Mouse (Mus musculus) intestine, embryonic 16.5 days (tissue): ENCODE results near the gene Plxdc1. TPM values are rescaled to one million over a fixed set of nuclear protein-coding genes. Genes with fewer than 3 reads are reported as not detected.

Source experiments
- ATAC-seq: fragments of 200-750 bp; cut with Nextera tagmentation; 2 replicates; pipeline ENCODE4 v1.8.0; 2017; ENCODE audit warnings: moderate TSS enrichment, moderate library complexity
- H3K27ac ChIP-seq: fragments of 300-500 bp; sonication (generic); 2 replicates; pipeline ENCODE4 v1.5.1; 2014; ENCODE audit warnings: mild to moderate bottlenecking, low read length
- H3K27me3 ChIP-seq: fragments of 300-500 bp; sonication (generic); replicated peaks from 2 replicates; pipeline ENCODE4 v1.6.1; 2014; ENCODE audit warnings: low read length, control low read depth, mixed read lengths; ENCODE audit not compliant: control insufficient read depth, insufficient read depth
- H3K36me3 ChIP-seq: fragments of 300-500 bp; sonication (generic); 2 replicates; pipeline ENCODE4 v1.6.1; 2014; ENCODE audit warnings: low read length, control low read depth; ENCODE audit not compliant: control insufficient read depth, insufficient read depth
- H3K4me1 ChIP-seq: fragments of 300-500 bp; sonication (generic); 2 replicates; pipeline ENCODE4 v1.6.1; 2014; ENCODE audit warnings: low read length, control low read depth, mixed read lengths; ENCODE audit not compliant: control insufficient read depth, insufficient read depth
- H3K4me2 ChIP-seq: fragments of 300-500 bp; sonication (generic); 2 replicates; pipeline ENCODE4 v1.6.1; 2014; ENCODE audit warnings: low read depth, low read length, control low read depth
- H3K4me3 ChIP-seq: fragments of 300-500 bp; sonication (generic); 2 replicates; pipeline ENCODE4 v1.5.1; 2014; ENCODE audit warnings: mild to moderate bottlenecking, low read length
- H3K9ac ChIP-seq: fragments of 300-500 bp; sonication (generic); 2 replicates; pipeline ENCODE4 v1.6.1; 2014; ENCODE audit warnings: low read depth, low read length
- H3K9me3 ChIP-seq: fragments of 300-500 bp; sonication (generic); 2 replicates; pipeline ENCODE4 v1.6.1; 2016; ENCODE audit warnings: low read length, control low read depth; ENCODE audit not compliant: control insufficient read depth
- WGBS: fragments of 180-500 bp; shearing (Covaris S2); extraction: QIAGEN DNeasy Blood & Tissue Kit; methylation state at CpG from one replicate; pipeline ENCODE4 v1.1.7; 2014; 5-methylcytosine and 5-hydroxymethylcytosine counted together
- polyA plus RNA-seq: library from polyadenylated mRNA; unstranded; fragments of >200 nt; fragmentation: Nextera tagmentation; extraction: Ambion mirVana; gene quantifications from 2 replicates; pipeline ENCODE4 v1.2.1, GENCODE M21; 2015

Gene Plxdc1
- polyA plus RNA-seq, 1 experiment from 2014 or later, result 0.65 TPM

GRCm38 (mm10) chr11:97983983-97984382, 2.3 kb downstream of the Plxdc1 start:
- Histone ChIP-seq H3K4me1 (peaks cover 7% of the 10 kb centered on the region), H3K9me3 (no peaks in the 10 kb centered on the region), H3K27ac (no peak overlapping the region), H3K36me3 (no peaks in the 10 kb centered on the region), H3K4me2 (no peak overlapping the region), H3K4me3 (no peak overlapping the region), H3K9ac (no peak overlapping the region), H3K27me3 (peaks cover 18% of the 10 kb centered on the region)
- whole genome bisulfite sequencing, result 72% methylated on average over 1 of the region's 1 CpGs
- no peak for ATAC-seq

DNA sequence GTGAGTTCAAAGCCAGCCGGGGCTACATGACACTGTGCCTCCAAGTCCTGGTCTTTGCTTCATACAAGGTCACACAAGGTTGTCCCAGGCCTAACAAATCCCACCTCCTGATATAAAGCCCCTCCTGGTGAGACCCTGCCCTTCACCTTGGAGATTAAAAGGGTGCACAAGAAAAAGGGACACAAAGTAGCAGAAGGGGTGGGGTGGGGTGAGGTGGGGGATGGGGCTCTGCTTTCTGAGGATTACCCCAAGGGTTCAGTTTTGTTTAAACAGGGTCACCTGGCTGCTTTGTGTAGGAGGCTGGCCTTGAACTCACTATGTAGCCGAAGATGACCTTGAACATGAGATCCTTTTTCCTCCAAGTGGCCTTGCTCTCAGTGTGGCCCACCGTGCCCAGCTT, 2.7 kb downstream of the Plxdc1 start:
- no peak overlapping the region for H3K9ac ChIP-seq
- no peak overlapping the region for H3K27ac ChIP-seq
- H3K4me1 ChIP-seq, result peaks cover 7% of the 10 kb centered on the region
- no peaks in the 10 kb centered on the region for H3K9me3 ChIP-seq
- H3K36me3 ChIP-seq, result no peaks in the 10 kb centered on the region
- H3K27me3 ChIP-seq, result peaks cover 18% of the 10 kb centered on the region
- ATAC-seq, result no peak
- no peak overlapping the region for H3K4me2 ChIP-seq
- 79% methylated on average over 3 of the region's 3 CpGs for WGBS
- no peak overlapping the region for H3K4me3 ChIP-seq

DNA sequence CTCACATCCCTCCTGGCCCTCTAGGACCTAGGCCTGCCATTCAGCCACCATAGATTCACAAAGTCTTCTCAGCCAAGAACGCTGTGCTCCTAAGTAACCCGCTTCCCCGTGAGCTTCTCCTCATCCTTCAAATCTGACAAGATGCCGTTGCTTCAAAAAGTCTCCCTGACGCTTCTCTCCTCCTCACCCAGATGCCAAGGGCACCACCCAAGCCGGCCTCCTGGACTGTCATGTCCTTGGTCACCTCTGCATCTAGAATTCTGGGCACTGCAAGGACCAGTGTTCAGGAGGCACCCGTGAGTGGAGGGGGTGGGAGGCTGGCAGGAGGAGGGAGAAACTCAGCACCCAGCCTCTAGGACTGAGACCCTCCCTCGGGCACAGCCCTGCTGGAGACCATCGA, 3.5 kb downstream of the Plxdc1 start:
- H3K9ac ChIP-seq, result no peak overlapping the region
- H3K4me2 ChIP-seq, result no peak overlapping the region
- peaks cover 7% of the 10 kb centered on the region for H3K4me1 ChIP-seq
- ATAC-seq, result no peak
- H3K27ac ChIP-seq, result no peak overlapping the region
- 82% methylated on average over 9 of the region's 9 CpGs for WGBS
- no peaks in the 10 kb centered on the region for H3K36me3 ChIP-seq
- H3K9me3 ChIP-seq, result no peaks in the 10 kb centered on the region
- no peak overlapping the region for H3K4me3 ChIP-seq
- peaks cover 18% of the 10 kb centered on the region for H3K27me3 ChIP-seq

GRCm38 (mm10) chr11:97980531-97980966, 5.7 kb downstream of the Plxdc1 start:
- Histone ChIP-seq H3K4me1 (no peaks in the 10 kb centered on the region), H3K9ac (no peak overlapping the region), H3K4me3 (no peak overlapping the region), H3K4me2 (no peak overlapping the region), H3K27ac (no peak overlapping the region), H3K9me3 (no peaks in the 10 kb centered on the region), H3K27me3 (peaks cover 10% of the 10 kb centered on the region), H3K36me3 (no peaks in the 10 kb centered on the region)
- 66% methylated on average over 9 of the region's 9 CpGs for WGBS
- ATAC-seq, result no peak

- no peaks in the 10 kb centered on the region for H3K9me3 ChIP-seq
- no peaks in the 10 kb centered on the region for H3K4me1 ChIP-seq
- 0 out of 2 replicates have a peak, but pooled peaks cover 4% of the 10 kb centered on the region for H3K27me3 ChIP-seq
- no peak overlapping the region for H3K27ac ChIP-seq
- no peak for ATAC-seq
- H3K4me3 ChIP-seq, result no peak overlapping the region
- H3K36me3 ChIP-seq, result no peaks in the 10 kb centered on the region
- no peak overlapping the region for H3K4me2 ChIP-seq
- WGBS, result 66% methylated on average over 10 of the region's 10 CpGs
- no peak overlapping the region for H3K9ac ChIP-seq
Observed at GRCm38 (mm10) chr11:97979824-97980495, 6.3 kb downstream of the Plxdc1 start.

GRCm38 (mm10) chr11:97978392-97978791, 7.9 kb downstream of the Plxdc1 start:
- Histone ChIP-seq H3K4me3 (no peak overlapping the region), H3K4me2 (no peak overlapping the region), H3K27me3 (no peaks in the 10 kb centered on the region), H3K9ac (no peak overlapping the region), H3K9me3 (no peaks in the 10 kb centered on the region), H3K36me3 (no peaks in the 10 kb centered on the region), H3K27ac (no peak overlapping the region), H3K4me1 (no peaks in the 10 kb centered on the region)
- no peak for ATAC-seq
- 78% methylated on average over 13 of the region's 13 CpGs for WGBS

- Histone ChIP-seq H3K4me2 (no peak overlapping the region), H3K9ac (no peak overlapping the region), H3K4me3 (no peak overlapping the region), H3K27me3 (no peaks in the 10 kb centered on the region), H3K4me1 (no peaks in the 10 kb centered on the region), H3K9me3 (no peaks in the 10 kb centered on the region), H3K36me3 (no peaks in the 10 kb centered on the region), H3K27ac (no peak overlapping the region)
- ATAC-seq, result no peak
- WGBS, result 84% methylated on average over 5 of the region's 5 CpGs
Observed at GRCm38 (mm10) chr11:97977797-97978196, 8.4 kb downstream of the Plxdc1 start.

DNA sequence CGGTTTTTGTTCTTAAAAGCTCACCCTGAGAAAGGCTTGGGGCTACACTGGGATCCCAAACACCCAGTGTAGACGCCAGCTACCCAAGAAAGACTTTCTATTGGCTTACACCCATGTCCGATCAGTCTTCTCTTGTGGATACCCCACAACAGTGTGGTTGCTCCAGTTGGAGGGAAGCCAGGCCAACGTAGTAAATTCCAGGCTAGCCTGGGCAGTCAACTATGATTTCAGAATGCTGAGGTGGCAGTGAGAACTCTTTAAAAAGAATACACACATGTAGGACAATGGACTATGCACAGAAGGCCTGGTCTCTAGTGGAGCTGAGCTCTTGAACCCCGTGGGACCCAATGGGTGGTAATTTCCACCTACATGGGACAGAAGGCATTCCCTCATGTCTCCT, 11.5 kb downstream of the Plxdc1 start:
- WGBS, result 85% methylated on average over 5 of the region's 5 CpGs
- no peak overlapping the region for H3K4me2 ChIP-seq
- no peak overlapping the region for H3K4me3 ChIP-seq
- no peaks in the 10 kb centered on the region for H3K9me3 ChIP-seq
- no peak for ATAC-seq
- H3K27ac ChIP-seq, result no peak overlapping the region
- no peaks in the 10 kb centered on the region for H3K27me3 ChIP-seq
- H3K4me1 ChIP-seq, result 0 out of 2 replicates have a peak, but pooled peaks cover 2% of the 10 kb centered on the region
- H3K36me3 ChIP-seq, result no peaks in the 10 kb centered on the region
- H3K9ac ChIP-seq, result no peak overlapping the region

DNA sequence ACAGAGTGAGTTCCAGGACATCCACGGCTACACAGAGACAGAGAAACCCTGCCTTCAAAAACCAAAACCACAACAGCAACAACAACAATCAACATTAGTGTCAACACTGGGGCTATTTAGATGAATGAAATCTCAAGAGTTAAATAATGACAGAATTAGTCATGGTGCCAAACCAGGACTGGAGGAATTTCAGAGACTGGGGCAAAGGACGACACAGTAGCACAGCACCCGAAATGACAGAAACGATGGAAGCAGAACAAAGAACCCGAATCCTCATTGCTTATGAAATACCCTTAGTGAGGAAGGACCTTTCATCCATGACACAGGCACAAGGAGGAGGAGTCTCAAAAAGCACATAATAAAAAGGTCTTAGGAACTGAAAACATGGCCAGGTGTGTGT, 12.1 kb downstream of the Plxdc1 start:
- H3K27me3 ChIP-seq, result no peaks in the 10 kb centered on the region
- no peak overlapping the region for H3K4me2 ChIP-seq
- H3K4me3 ChIP-seq, result no peak overlapping the region
- no peak overlapping the region for H3K27ac ChIP-seq
- ATAC-seq, result no peak
- H3K9ac ChIP-seq, result no peak overlapping the region
- 90% methylated on average over 5 of the region's 5 CpGs for WGBS
- no peaks in the 10 kb centered on the region for H3K9me3 ChIP-seq
- H3K4me1 ChIP-seq, result 0 out of 2 replicates have a peak, but pooled peaks cover 2% of the 10 kb centered on the region
- H3K36me3 ChIP-seq, result no peaks in the 10 kb centered on the region

DNA sequence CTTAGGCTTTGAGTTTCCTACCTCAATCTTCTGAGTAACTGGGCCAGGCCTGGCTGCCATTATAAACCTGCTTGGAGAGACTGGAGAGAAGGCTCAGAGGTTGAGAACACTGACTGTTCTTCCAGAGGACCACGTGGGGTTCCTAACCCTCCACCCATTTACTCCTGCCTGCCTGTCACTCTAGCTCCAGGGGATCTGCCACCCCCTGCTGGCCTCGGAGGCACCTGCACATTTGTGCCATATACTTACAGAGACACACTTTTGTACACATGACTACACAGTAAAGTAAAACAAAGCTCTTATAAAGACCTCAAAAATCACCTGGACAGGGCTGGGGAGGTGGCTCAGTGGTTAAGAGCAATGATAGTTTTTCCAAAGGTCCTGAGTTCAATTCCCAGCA, 13.8 kb downstream of the Plxdc1 start:
- ATAC-seq, result no peak
- Histone ChIP-seq H3K27ac (no peak overlapping the region), H3K36me3 (no peaks in the 10 kb centered on the region), H3K4me1 (0 out of 2 replicates have a peak, but pooled peaks cover 2% of the 10 kb centered on the region), H3K27me3 (no peaks in the 10 kb centered on the region), H3K4me2 (no peak overlapping the region), H3K9ac (no peak overlapping the region), H3K9me3 (no peaks in the 10 kb centered on the region), H3K4me3 (no peak overlapping the region)
- 66% methylated on average over 2 of the region's 2 CpGs for WGBS
